Mouse (Mus musculus): ENCODE data around the gene Vcam1. TPM values are rescaled to one million over a fixed set of nuclear protein-coding genes. Genes with fewer than 3 reads are reported as not detected.

Vcam1 gene
- total and polyA plus RNA-seq, 3 experiments, result 1.8 to 2.2 TPM; not detected in 1

GRCm38 (mm10) chr3:116120391-116120790 is 9.1 kb downstream of the Vcam1 start:
- H3K9me3 ChIP-seq (replicated peaks; ENCODE audit: low read length), result no peaks in the 10 kb centered on the region
- no peak overlapping the region for H3K4me2 ChIP-seq (ENCODE audit: insufficient read depth, low read depth, poor library complexity, severe bottlenecking)
- dilution Hi-C loops (cut with MboI; ENCODE audit: extremely low pct_ligation_motif_present, extremely low pct_unique_long_range_greater_than_20kb, low sequenced_read_pairs), result no loop called here
- no peaks in the 10 kb centered on the region for H3K79me2 ChIP-seq (replicated peaks; ENCODE audit: control insufficient read depth, extremely low read depth, insufficient read depth, poor library complexity, severe bottlenecking)
- H3K36me3 ChIP-seq (replicated peaks in 1 of 2; ENCODE audit: control insufficient read depth in 1 of 2, insufficient read depth in 1 of 2, low read length in 1 of 2), result no peaks in the 10 kb centered on the region
- DNase-seq (ENCODE audit: extremely low read depth), result no peak
- no peak overlapping the region for H3K4me3 ChIP-seq (replicated peaks in 1 of 3; ENCODE audit: low read depth in 2 of 3, low read length in 2 of 3, poor library complexity in 1 of 3)
- in situ Hi-C loops (cut with MboI; ENCODE audit: low pct_ligation_motif_present, low pct_unique_long_range_greater_than_20kb, low sequenced_read_pairs), result no loop called here
- H3K27me3 ChIP-seq (replicated peaks), result no peaks in the 10 kb centered on the region
- no peak overlapping the region for H3K27ac ChIP-seq (ENCODE audit: insufficient read depth, low read depth)
- H3K9ac ChIP-seq (ENCODE audit: insufficient read depth, low read depth), result no peak overlapping the region
- TF ChIP-seq JUN (IDR thresholded peaks at IDR 0.05; ENCODE audit: insufficient read depth, low read depth, low read length), result no peak
- no peak for TF ChIP-seq ZKSCAN1 (IDR thresholded peaks at IDR 0.05; ENCODE audit: borderline replicate concordance, low read depth, low read length)
- no peak for TF ChIP-seq MAZ (IDR thresholded peaks at IDR 0.05; ENCODE audit: low read depth, low read length)
- TF ChIP-seq HCFC1 (IDR thresholded peaks at IDR 0.05; ENCODE audit: low read depth, low read length), result no peak
- no peak for TF ChIP-seq ZMIZ1 (IDR thresholded peaks at IDR 0.05; ENCODE audit: low read depth, low read length)
- TF ChIP-seq EP300 (IDR thresholded peaks at IDR 0.05; ENCODE audit: low read length), result no peak
- TF ChIP-seq MAX (IDR thresholded peaks at IDR 0.05; ENCODE audit: low read length), result no peak
- no peak for TF ChIP-seq CHD1 (IDR thresholded peaks at IDR 0.05; ENCODE audit: low read depth, low read length)
- no peak for TF ChIP-seq ZC3H11A (IDR thresholded peaks at IDR 0.05; ENCODE audit: low read depth, low read length)
- TF ChIP-seq JUND (conservative IDR thresholded peaks at IDR 0.05; ENCODE audit: low read depth, low read length), result no peak
- no peak for TF ChIP-seq BHLHE40 (IDR thresholded peaks at IDR 0.05; ENCODE audit: low read depth, low read length)
- peaks cover 0 to 3% of the 10 kb centered on the region in 2 experiments; a peak in 1 of 4 replicates for H3K4me1 ChIP-seq (ENCODE audit: control insufficient read depth in 1 of 2, insufficient read depth in 2 of 2)

- Histone ChIP-seq H3K9ac (ENCODE audit: insufficient read depth, low read depth) (no peak overlapping the region), H3K9me3 (replicated peaks; ENCODE audit: low read length) (no peaks in the 10 kb centered on the region), H3K27ac (ENCODE audit: insufficient read depth, low read depth) (no peak overlapping the region), H3K27me3 (replicated peaks) (no peaks in the 10 kb centered on the region), H3K4me2 (ENCODE audit: insufficient read depth, low read depth, poor library complexity, severe bottlenecking) (no peak overlapping the region), H3K36me3 (replicated peaks in 1 of 2; ENCODE audit: control insufficient read depth in 1 of 2, insufficient read depth in 1 of 2, low read length in 1 of 2) (no peaks in the 10 kb centered on the region), H3K79me2 (replicated peaks; ENCODE audit: control insufficient read depth, extremely low read depth, insufficient read depth, poor library complexity, severe bottlenecking) (no peaks in the 10 kb centered on the region), H3K4me3 (replicated peaks in 1 of 3; ENCODE audit: low read depth in 2 of 3, low read length in 2 of 3, poor library complexity in 1 of 3) (no peak overlapping the region), H3K4me1 (ENCODE audit: control insufficient read depth in 1 of 2, insufficient read depth in 2 of 2) (peaks cover 0 to 3% of the 10 kb centered on the region in 2 experiments; a peak in 1 of 4 replicates)
- no peak for DNase-seq (ENCODE audit: extremely low read depth)
- dilution Hi-C loops (cut with MboI; ENCODE audit: extremely low pct_ligation_motif_present, extremely low pct_unique_long_range_greater_than_20kb, low sequenced_read_pairs), result no loop called here
- TF ChIP-seq ZNF384 (IDR thresholded peaks at IDR 0.05; ENCODE audit: low read depth, low read length) (0 out of 2 replicates have a peak, but pooled peaks have one; percentile 25), USF1 (IDR thresholded peaks at IDR 0.05; ENCODE audit: low read depth, low read length) (peak; percentile 60), ZC3H11A (IDR thresholded peaks at IDR 0.05; ENCODE audit: low read depth, low read length) (no peak), BHLHE40 (IDR thresholded peaks at IDR 0.05; ENCODE audit: low read depth, low read length) (peak; percentile 36; the same call in 1 of the 2 replicates), USF2 (conservative IDR thresholded peaks at IDR 0.05; ENCODE audit: low read depth, low read length) (peak; percentile 78), POLR2AphosphoS2 (IDR thresholded peaks at IDR 0.05; ENCODE audit: low read depth, low read length) (no peak), MAX (IDR thresholded peaks at IDR 0.05; ENCODE audit: low read length) (peak; percentile 69)
- in situ Hi-C loops (cut with MboI; ENCODE audit: low pct_ligation_motif_present, low pct_unique_long_range_greater_than_20kb, low sequenced_read_pairs), result no loop called here
These were observed 10.3 kb downstream of the Vcam1 start for GRCm38 (mm10) chr3:116119162-116119561.
